Mouse (Mus musculus): ENCODE measurements at regions not wholly inside any gene's neighbourhood (a gene's known extent, or its start where the extent isn't known, plus 50 kb on each side); places are given as distances from the start of the nearest gene placed in this dataset.

DNA sequence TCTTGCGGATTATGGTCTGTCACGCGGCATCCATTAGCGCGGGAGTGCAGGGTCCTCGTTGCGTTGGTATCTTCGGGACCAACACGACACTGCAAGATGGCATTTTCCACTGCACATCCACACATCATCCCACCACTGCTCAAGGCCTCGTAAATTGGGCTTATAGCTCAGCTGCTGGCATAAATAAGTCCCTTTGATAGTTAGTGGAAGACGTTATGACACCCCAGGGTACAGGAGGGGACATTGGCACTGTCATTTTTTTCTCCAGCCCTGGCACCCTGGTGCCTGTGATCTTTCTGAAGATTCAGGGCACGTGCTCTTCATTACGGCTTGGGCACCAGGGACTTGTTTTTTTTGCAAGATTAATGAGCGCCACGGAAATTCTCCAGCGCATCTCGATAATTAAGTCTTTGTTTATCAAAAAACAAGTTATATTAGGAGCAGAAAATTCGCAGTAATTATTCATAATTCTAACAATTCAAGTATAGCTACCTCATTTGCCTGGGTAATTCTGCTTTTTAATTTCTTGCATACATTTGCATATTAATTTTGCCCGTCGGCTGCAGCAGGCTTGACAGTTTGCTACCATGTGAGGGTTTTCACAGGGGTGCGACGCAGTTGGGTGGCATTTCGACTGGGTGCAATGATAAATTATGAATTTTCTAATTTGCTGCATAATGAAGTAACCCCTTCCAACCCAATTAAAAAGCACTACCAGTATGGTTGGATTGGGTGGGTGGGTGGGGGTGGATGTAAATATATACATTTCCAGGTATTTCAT is 119.1 kb downstream of the Vrk1 start:
- TF ChIP-seq GATA1 (IDR thresholded peaks at IDR 0.05; ENCODE audit: borderline replicate concordance, low read length), result no peak
- no peak for TF ChIP-seq FLI1 (IDR thresholded peaks at IDR 0.05; ENCODE audit: low read length)
